Mouse (Mus musculus) cerebellum, postnatal 4 days (tissue): ENCODE measurements at regions not wholly inside any gene's neighbourhood (a gene's known extent, or its start where the extent isn't known, plus 50 kb on each side); places are given as distances from the start of the nearest gene placed in this dataset.

ENCODE experiments used
- DNase-seq, 2 experiments: peaks; one replicate each; pipeline ENCODE4 v3.0.0; 2022; ENCODE audit warnings: low spot score in 2 of 2, mixed read lengths in 1 of 2

- no peak for DNase-seq
These were observed 315.2 kb upstream of the C030005K15Rik start for GRCm38 (mm10) chr10:98041766-98042165.

- DNase-seq = no peak
These were observed 317.3 kb upstream of the C030005K15Rik start for GRCm38 (mm10) chr10:98043873-98044272.

GRCm38 (mm10) chr10:98044579-98044978, 318.0 kb upstream of the C030005K15Rik start:
- DNase-seq = no peak

- DNase-seq = no peak
These were observed 346.9 kb upstream of the C030005K15Rik start for GRCm38 (mm10) chr10:98073432-98073831.

GRCm38 (mm10) chr10:98084881-98085280, 358.3 kb upstream of the C030005K15Rik start:
- DNase-seq = no peak

- DNase-seq = no peak
These were observed 389.7 kb upstream of the C030005K15Rik start for GRCm38 (mm10) chr10:98116296-98116695.

- no peak for DNase-seq
These were observed 399.2 kb upstream of the C030005K15Rik start for GRCm38 (mm10) chr10:98125713-98126112.

- no peak for DNase-seq
These were observed 408.5 kb upstream of the C030005K15Rik start for GRCm38 (mm10) chr10:98135026-98135425.

- no peak for DNase-seq
These were observed 419.2 kb upstream of the C030005K15Rik start for GRCm38 (mm10) chr10:98145773-98146172.

GRCm38 (mm10) chr10:98146998-98147863, 420.7 kb upstream of the C030005K15Rik start:
- DNase-seq = no peak

- DNase-seq = no peak
These were observed 429.4 kb upstream of the C030005K15Rik start for GRCm38 (mm10) chr10:98155982-98156381.

GRCm38 (mm10) chr10:98185666-98186065, 459.1 kb upstream of the C030005K15Rik start:
- DNase-seq = no peak

- no peak for DNase-seq
These were observed 470.3 kb upstream of the C030005K15Rik start for GRCm38 (mm10) chr10:98196852-98197251.

- DNase-seq = no peak
These were observed 483.7 kb upstream of the C030005K15Rik start for GRCm38 (mm10) chr10:98210246-98210645.

- no peak for DNase-seq
These were observed 486.5 kb upstream of the C030005K15Rik start for GRCm38 (mm10) chr10:98212876-98213587.

- DNase-seq = no peak
These were observed 504.5 kb upstream of the C030005K15Rik start for GRCm38 (mm10) chr10:98231017-98231416.

GRCm38 (mm10) chr10:98231705-98232235, 505.2 kb upstream of the C030005K15Rik start:
- DNase-seq = no peak

- DNase-seq = no peak
These were observed 521.8 kb upstream of the C030005K15Rik start for GRCm38 (mm10) chr10:98248311-98248710.

GRCm38 (mm10) chr10:98257980-98258707, 531.6 kb upstream of the C030005K15Rik start:
- no peak for DNase-seq

GRCm38 (mm10) chr10:98259283-98259682, 532.7 kb upstream of the C030005K15Rik start:
- no peak for DNase-seq

GRCm38 (mm10) chr10:98268511-98268910, 542.0 kb upstream of the C030005K15Rik start:
- DNase-seq = no peak

- DNase-seq = no peak
These were observed 565.1 kb upstream of the C030005K15Rik start for GRCm38 (mm10) chr10:98291617-98292016.
